Mouse (Mus musculus): ENCODE measurements at regions not wholly inside any gene's neighbourhood (a gene's known extent, or its start where the extent isn't known, plus 50 kb on each side); places are given as distances from the start of the nearest gene placed in this dataset.

DNA sequence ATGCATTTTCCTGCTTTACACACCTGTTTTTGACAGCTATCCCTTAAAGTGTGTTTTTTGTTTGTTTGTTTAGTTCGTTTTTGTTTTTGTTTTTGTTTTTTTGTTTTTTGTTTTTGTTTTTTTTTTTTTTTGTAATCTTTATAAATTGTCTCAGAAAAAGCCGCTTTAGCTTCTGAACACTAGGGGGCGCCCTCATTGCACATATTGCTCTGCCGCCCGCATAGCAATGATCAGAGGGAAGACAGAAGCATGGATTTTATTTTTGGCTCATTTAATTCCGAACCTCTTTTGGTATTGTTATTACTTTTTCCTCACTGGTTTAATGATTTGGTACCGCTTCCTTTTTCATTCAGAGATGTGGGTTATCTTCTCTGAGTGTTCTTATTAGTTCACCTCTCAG, 569.9 kb upstream of the Gm10800 start:
- peak; percentile 39 for DNase-seq
